Mouse (Mus musculus): Measurements from ENCODE around the gene S100a4.

The S100a4 gene

DNA sequence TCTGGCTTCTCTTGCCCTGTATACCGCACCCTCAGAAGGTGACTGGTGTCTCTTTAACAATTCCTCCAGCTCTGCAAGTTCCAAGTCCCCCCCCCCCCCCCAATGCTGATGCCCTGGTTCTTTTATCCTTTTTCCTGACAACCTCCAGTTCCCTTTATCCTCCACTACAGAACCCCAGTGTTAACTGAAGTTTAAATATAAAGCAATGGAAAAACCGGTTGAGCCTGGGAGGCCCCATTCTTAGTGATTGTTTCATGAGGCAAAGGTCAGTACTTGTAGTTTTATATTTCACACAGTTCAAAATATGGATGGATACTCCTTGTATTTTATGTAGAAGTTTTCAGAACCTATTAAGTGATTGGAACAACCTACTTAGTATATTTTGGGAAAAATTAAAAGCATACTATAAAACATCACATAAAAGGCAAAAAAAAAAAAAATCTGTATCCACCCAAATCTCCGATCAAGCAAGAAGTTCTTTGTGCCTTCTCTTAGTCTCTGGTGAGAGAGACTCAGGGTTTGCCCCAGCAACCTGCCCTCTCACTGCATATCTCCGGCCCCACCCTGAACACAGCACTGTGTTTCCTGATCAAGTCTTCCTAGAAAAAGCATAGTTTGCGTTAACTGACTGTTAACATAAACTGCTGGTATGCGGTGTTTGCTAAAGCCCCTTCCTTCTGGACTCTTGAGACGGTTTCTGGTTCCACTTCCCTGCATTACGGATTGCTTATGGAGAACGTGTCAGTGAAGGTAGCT, 22.9 kb downstream of the S100a4 start:
- no peak for DNase-seq

- DNase-seq, result no peak
Observed at GRCm38 (mm10) chr3:90627366-90627765, 23.8 kb downstream of the S100a4 start.

DNA sequence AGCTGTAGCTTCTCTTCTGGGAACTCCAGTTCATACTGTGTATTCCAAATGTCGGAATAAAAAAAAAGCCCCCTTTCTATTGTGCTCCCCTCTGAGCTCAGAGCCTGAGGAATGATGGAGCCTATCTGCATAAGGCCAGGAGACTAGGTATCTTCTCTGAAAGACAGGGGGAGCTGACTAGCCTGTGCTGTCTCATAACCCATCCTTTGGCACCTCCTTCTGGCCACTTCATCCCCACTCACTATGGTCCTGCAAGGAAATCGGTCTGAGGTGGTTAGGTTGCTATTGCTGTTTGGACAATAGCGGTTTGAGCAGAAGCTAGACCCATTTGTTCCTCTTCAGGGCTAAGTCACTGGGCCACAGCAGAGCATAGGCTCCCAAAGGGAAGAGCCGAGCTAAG, 24.2 kb downstream of the S100a4 start:
- DNase-seq, result peak; percentile 49 to 60

GRCm38 (mm10) chr3:90629298-90629697, 25.7 kb downstream of the S100a4 start:
- DNase-seq, result no peak

- DNase-seq, result no peak
Observed at GRCm38 (mm10) chr3:90631984-90632383, 28.4 kb downstream of the S100a4 start.

DNA sequence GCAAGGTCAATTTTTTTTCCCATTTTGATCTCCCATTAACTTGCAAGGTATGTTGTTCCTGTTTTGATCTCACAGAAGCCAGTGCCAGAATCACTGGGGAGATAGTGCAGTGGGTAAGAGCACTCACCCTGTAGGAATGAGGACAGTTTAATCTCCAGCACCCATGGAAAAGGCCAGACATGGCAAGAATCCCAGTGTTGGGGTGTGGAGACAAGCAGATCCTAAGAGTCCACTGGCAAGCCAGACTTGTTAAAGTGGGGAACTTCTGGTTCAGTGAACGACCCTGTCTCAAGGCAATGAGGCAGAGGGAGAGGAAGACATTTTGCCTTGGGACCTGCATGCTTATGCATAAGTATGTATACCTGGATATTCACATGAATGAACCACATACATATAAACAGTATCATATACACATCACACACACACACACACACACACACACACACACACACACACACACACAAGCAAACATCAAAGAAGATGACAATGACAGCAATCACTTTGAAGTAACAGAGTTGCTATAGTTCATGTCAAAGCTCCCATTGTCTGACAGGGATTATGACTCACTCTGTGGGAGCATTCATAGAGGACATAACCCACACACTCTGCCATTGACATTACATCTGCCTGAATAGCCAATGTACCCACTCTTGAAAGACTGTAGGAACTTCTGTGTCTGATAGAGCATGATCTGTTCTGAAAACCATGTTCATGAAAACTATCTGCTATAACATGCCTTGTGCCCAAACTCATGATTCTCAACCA, 35.1 kb downstream of the S100a4 start:
- no peak for DNase-seq

- peak; percentile 73 to 75 for DNase-seq
Observed at GRCm38 (mm10) chr3:90639511-90640154, 36.1 kb downstream of the S100a4 start.

DNA sequence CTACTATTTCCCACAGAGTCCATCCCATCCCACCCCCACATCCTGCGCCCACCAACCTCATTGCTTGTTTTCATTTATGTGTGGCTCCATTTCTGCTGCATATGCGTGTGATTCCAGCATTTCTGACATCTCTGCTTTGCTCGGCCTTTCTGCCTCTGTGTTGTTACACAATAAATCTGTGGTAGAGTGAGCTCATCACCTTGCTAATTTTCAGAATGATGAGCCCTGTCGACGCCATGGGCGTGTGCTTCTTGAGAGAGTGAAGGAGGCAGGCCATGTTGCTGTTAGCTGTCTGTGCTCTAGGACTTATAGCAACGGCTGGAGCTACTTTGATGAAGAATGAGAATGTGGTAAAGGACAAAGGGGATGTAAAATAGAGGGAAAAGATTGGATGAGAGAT, 37.4 kb downstream of the S100a4 start:
- no peak for DNase-seq

- peak; percentile 72 to 73 for DNase-seq
Observed at GRCm38 (mm10) chr3:90644220-90644619, 40.6 kb downstream of the S100a4 start.

DNA sequence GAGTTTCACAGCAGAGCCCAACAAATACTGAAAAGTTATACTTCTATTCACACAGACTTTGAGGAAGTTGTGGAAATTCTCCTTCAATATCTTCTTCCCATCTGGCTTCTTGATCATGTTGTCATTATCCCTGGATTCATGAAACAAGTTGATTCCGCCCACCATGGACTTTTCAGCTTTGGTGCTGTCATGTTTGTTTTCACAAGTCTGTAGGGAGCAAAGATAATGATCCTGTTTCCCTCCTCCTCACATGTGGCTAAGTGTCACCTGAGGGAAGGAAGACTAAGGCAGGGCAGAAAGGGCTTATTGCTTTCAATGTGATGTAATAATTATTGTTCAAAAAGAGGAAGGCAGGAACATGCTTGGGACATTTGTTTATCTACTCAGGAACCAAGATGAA, 43.7 kb downstream of the S100a4 start:
- no peak for DNase-seq

DNA sequence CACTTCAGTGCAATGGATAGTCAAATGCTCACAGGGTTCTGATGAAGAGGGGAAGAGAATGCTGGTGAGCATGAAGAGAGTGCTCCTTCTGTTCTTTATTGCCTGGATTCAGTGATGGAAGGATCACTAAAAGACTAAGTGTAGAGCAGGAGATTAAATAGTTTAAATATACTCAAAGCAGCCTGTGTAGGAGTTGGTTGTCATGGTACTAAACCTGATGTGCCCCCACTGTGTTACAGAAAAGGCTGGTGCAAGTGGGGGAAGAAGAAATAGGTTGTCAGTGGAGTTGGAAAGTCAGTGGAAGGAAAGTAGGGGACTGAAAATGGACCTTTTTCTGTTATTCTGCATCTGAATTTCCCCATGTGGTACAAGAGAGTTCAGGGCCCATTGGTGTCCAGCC, 45.4 kb downstream of the S100a4 start:
- no peak for DNase-seq

GRCm38 (mm10) chr3:90649832-90650231, 46.3 kb downstream of the S100a4 start:
- DNase-seq, result no peak

- DNase-seq, result peak; percentile 65 to 66
Observed at GRCm38 (mm10) chr3:90652878-90653508, 49.4 kb downstream of the S100a4 start.

GRCm38 (mm10) chr3:90653717-90654116, 50.1 kb downstream of the S100a4 start, which contains the start of gene S100a7a:
TSS of gene S100a7a (plus strand) at chr3:90654017.
- no peak for DNase-seq
